Comparison of ENCODE assay signal across 8 mouse cellular contexts in genomic region chr5:93207006-93207348, GRCm38 (mm10). TPM values are rescaled to one million over a fixed set of nuclear protein-coding genes. Genes with fewer than 3 reads are reported as not detected.
DNase-seq lines count a peak whose midpoint lies in the region; ATAC-seq and TF ChIP-seq lines count a peak whose summit lies in the region.

No protein-coding gene starts in this region.

- TF ChIP-seq EP300 in ES-Bruce4 (IDR thresholded peaks at IDR 0.05; ENCODE audit: insufficient read depth, low read depth, low read length): no peak

- no peaks in the 10 kb centered on the region for H3K27me3 ChIP-seq in heart, embryonic 10.5 days (ENCODE audit: insufficient read depth, poor library complexity, severe bottlenecking)
- no peaks in the 10 kb centered on the region for H3K27me3 ChIP-seq in ES-Bruce4 (ENCODE audit: control insufficient read depth, insufficient read depth, low read length, poor library complexity, severe bottlenecking)
- H3K27me3 ChIP-seq in embryonic facial prominence, embryonic 13.5 days: no peaks in the 10 kb centered on the region
- H3K27me3 ChIP-seq in hindbrain, embryonic 13.5 days: no peaks in the 10 kb centered on the region
- H3K27me3 ChIP-seq in limb, embryonic 10.5 days (ENCODE audit: low read depth, poor library complexity, severe bottlenecking): no peaks in the 10 kb centered on the region
- H3K27me3 ChIP-seq in midbrain, embryonic 10.5 days (ENCODE audit: low read depth, poor library complexity, severe bottlenecking): no peaks in the 10 kb centered on the region

- no peak for TF ChIP-seq POLR2A in ES-Bruce4 (IDR thresholded peaks at IDR 0.05; ENCODE audit: insufficient read depth, low read length)

- peak overlapping the region; percentile 98 for H3K9ac ChIP-seq in ES-Bruce4 (ENCODE audit: low read depth, poor library complexity, severe bottlenecking)
- peak overlapping the region; percentile 98 for H3K9ac ChIP-seq in embryonic facial prominence, embryonic 13.5 days
- H3K9ac ChIP-seq in hindbrain, embryonic 13.5 days: peak overlapping the region; percentile 96

- H3K4me3 ChIP-seq in heart, embryonic 10.5 days: peak overlapping the region; percentile 91
- peak overlapping the region; percentile 47; the same call in 1 of the 2 replicates for H3K4me3 ChIP-seq in ES-Bruce4 (ENCODE audit: low read depth, low read length)
- peak overlapping the region; percentile 90 for H3K4me3 ChIP-seq in embryonic facial prominence, embryonic 13.5 days
- peak overlapping the region; percentile 94 for H3K4me3 ChIP-seq in hindbrain, embryonic 13.5 days
- peak overlapping the region; percentile 88 for H3K4me3 ChIP-seq in limb, embryonic 10.5 days
- H3K4me3 ChIP-seq in midbrain, embryonic 10.5 days: peak overlapping the region; percentile 93

- peak overlapping the region; percentile 98 for H3K27ac ChIP-seq in heart, embryonic 10.5 days
- H3K27ac ChIP-seq in ES-Bruce4 (ENCODE audit: insufficient read depth, low read length): 0 out of 2 replicates have a peak overlapping the region, but pooled peaks have one; percentile 49
- H3K27ac ChIP-seq in embryonic facial prominence, embryonic 13.5 days: peak overlapping the region; percentile 95
- H3K27ac ChIP-seq in hindbrain, embryonic 13.5 days: peak overlapping the region; percentile 92
- H3K27ac ChIP-seq in limb, embryonic 10.5 days: peak overlapping the region; percentile 98
- peak overlapping the region; percentile 98 for H3K27ac ChIP-seq in midbrain, embryonic 10.5 days (replicated peaks)

- TF ChIP-seq CTCF in ES-Bruce4 (IDR thresholded peaks at IDR 0.05; ENCODE audit: low read depth, low read length): no peak

- no peaks in the 10 kb centered on the region for H3K9me3 ChIP-seq in heart, embryonic 10.5 days
- no peaks in the 10 kb centered on the region for H3K9me3 ChIP-seq in ES-Bruce4 (replicated peaks; ENCODE audit: control insufficient read depth, insufficient read depth, low read length, poor library complexity, severe bottlenecking)
- no peaks in the 10 kb centered on the region for H3K9me3 ChIP-seq in embryonic facial prominence, embryonic 13.5 days
- H3K9me3 ChIP-seq in hindbrain, embryonic 13.5 days: no peaks in the 10 kb centered on the region
- no peaks in the 10 kb centered on the region for H3K9me3 ChIP-seq in limb, embryonic 10.5 days (replicated peaks)
- H3K9me3 ChIP-seq in midbrain, embryonic 10.5 days (replicated peaks): no peaks in the 10 kb centered on the region

- peaks cover 1% of the 10 kb centered on the region; the same call in 1 of the 2 replicates for H3K36me3 ChIP-seq in heart, embryonic 10.5 days
- peaks cover 3% of the 10 kb centered on the region for H3K36me3 ChIP-seq in ES-Bruce4 (ENCODE audit: control insufficient read depth, insufficient read depth, low read length, poor library complexity, severe bottlenecking)
- no peaks in the 10 kb centered on the region for H3K36me3 ChIP-seq in embryonic facial prominence, embryonic 13.5 days
- no peaks in the 10 kb centered on the region; the same call in 1 of the 2 replicates for H3K36me3 ChIP-seq in hindbrain, embryonic 13.5 days
- H3K36me3 ChIP-seq in limb, embryonic 10.5 days: peaks cover 3% of the 10 kb centered on the region
- peaks cover 4% of the 10 kb centered on the region for H3K36me3 ChIP-seq in midbrain, embryonic 10.5 days

- peak overlapping the region; percentile 63 for H3K4me2 ChIP-seq in embryonic facial prominence, embryonic 13.5 days
- H3K4me2 ChIP-seq in hindbrain, embryonic 13.5 days: peak overlapping the region; percentile 59

- peak; percentile 23; the same call in 1 of the 2 replicates for ATAC-seq in embryonic facial prominence, embryonic 13.5 days (ENCODE audit: insufficient number of reproducible peaks, insufficient read depth, low FRiP score, low TSS enrichment, low read depth)
- ATAC-seq in hindbrain, embryonic 13.5 days (ENCODE audit: low FRiP score): peak; percentile 30

- peaks cover 10% of the 10 kb centered on the region; the same call in 1 of the 2 replicates for H3K4me1 ChIP-seq in heart, embryonic 10.5 days
- no peaks in the 10 kb centered on the region for H3K4me1 ChIP-seq in ES-Bruce4 (ENCODE audit: control insufficient read depth, insufficient read depth, low read length)
- H3K4me1 ChIP-seq in embryonic facial prominence, embryonic 13.5 days: peaks cover 16% of the 10 kb centered on the region
- peaks cover 21% of the 10 kb centered on the region for H3K4me1 ChIP-seq in hindbrain, embryonic 13.5 days (replicated peaks)
- H3K4me1 ChIP-seq in limb, embryonic 10.5 days: peaks cover 19% of the 10 kb centered on the region
- peaks cover 35% of the 10 kb centered on the region for H3K4me1 ChIP-seq in midbrain, embryonic 10.5 days

- DNase-seq in heart, embryonic 10.5 days (ENCODE audit: low spot score): no peak
- DNase-seq in heart, adult 8-10 months (ENCODE audit: low spot score): no peak
- no peak for DNase-seq in limb, embryonic 10.5 days (ENCODE audit: low spot score)
- no peak for DNase-seq in midbrain, embryonic 10.5 days (ENCODE audit: low spot score)
- no peak for DNase-seq in embryo, embryonic 10 days (ENCODE audit: low spot score)

- WGBS in heart, embryonic 10.5 days: 8% methylated on average over 6 of the region's 6 CpGs
- 4% methylated on average over 6 of the region's 6 CpGs for WGBS in embryonic facial prominence, embryonic 13.5 days
- WGBS in hindbrain, embryonic 13.5 days: 8% methylated on average over 6 of the region's 6 CpGs
- 10% methylated on average over 6 of the region's 6 CpGs for WGBS in limb, embryonic 10.5 days
- 16% methylated on average over 6 of the region's 6 CpGs for WGBS in midbrain, embryonic 10.5 days

RNA-seq across cellular contexts. Expression of gene 2010109A12Rik, which starts 0.7 kb away (rescaled TPM):
- 0.95 and 1.7 TPM in 2 replicates for polyA plus RNA-seq in heart, embryonic 10.5 days (2016; fragmentation: Nextera tagmentation; extraction: Ambion mirVana)
- total RNA-seq in heart, adult 8-10 months (2022): under 1 TPM in 2 of 4 experiments, not detected in 2; 0.40 to 0.69 TPM
- polyA plus RNA-seq in ES-Bruce4 (2011; ENCODE audit: insufficient read depth, insufficient read length, low read depth, missing spikeins): 0.97 and 1.2 TPM in 2 replicates
- polyA plus RNA-seq in embryonic facial prominence, embryonic 13.5 days (2015; fragmentation: Nextera tagmentation; extraction: Ambion mirVana): 0.89 and 3.3 TPM in 2 replicates
- polyA plus RNA-seq in hindbrain, embryonic 13.5 days (2015; fragmentation: Nextera tagmentation; extraction: Ambion mirVana): 2.0 and 2.2 TPM in 2 replicates
- 1.8 and 2.2 TPM in 2 replicates for polyA plus RNA-seq in limb, embryonic 10.5 days (2016; fragmentation: Nextera tagmentation; extraction: Ambion mirVana)
- 2.7 and 3.0 TPM in 2 replicates for polyA plus RNA-seq in midbrain, embryonic 10.5 days (2016; fragmentation: Nextera tagmentation; extraction: Ambion mirVana)

RNA-seq across cellular contexts. Expression of gene Ccni, which starts 0.7 kb away (rescaled TPM):
- 81.4 and 81.6 TPM in 2 replicates for polyA plus RNA-seq in heart, embryonic 10.5 days (2016; fragmentation: Nextera tagmentation; extraction: Ambion mirVana)
- total RNA-seq in heart, adult 8-10 months (2022): 100 to 1,000 TPM; 119 to 175 (median 143) TPM
- 214 and 222 TPM in 2 replicates for polyA plus RNA-seq in ES-Bruce4 (2011; ENCODE audit: insufficient read depth, insufficient read length, low read depth, missing spikeins)
- 119 and 130 TPM in 2 replicates for polyA plus RNA-seq in embryonic facial prominence, embryonic 13.5 days (2015; fragmentation: Nextera tagmentation; extraction: Ambion mirVana)
- 137 and 140 TPM in 2 replicates for polyA plus RNA-seq in hindbrain, embryonic 13.5 days (2015; fragmentation: Nextera tagmentation; extraction: Ambion mirVana)
- polyA plus RNA-seq in limb, embryonic 10.5 days (2016; fragmentation: Nextera tagmentation; extraction: Ambion mirVana): 96.3 and 121 TPM in 2 replicates
- 105 and 115 TPM in 2 replicates for polyA plus RNA-seq in midbrain, embryonic 10.5 days (2016; fragmentation: Nextera tagmentation; extraction: Ambion mirVana)
